Mouse (Mus musculus) R1 (cell line): ENCODE results near the gene Lgals12.
A peak's percentile ranks its signal among the peaks of the same experiment; 100 is the strongest.

Source experiments
- DNase-seq: peaks from one replicate; pipeline ENCODE4 v3.0.0-alpha.2; 2018; ENCODE audit warnings: low read depth, low spot score

The Lgals12 gene

GRCm38 (mm10) chr19:7583599-7583998 is 23.4 kb downstream of the Lgals12 start:
- peak; percentile 96 for DNase-seq

- peak; percentile 99 for DNase-seq
Measured at GRCm38 (mm10) chr19:7583101-7583500, 23.9 kb downstream of the Lgals12 start.

GRCm38 (mm10) chr19:7581042-7581441 is 26.0 kb downstream of the Lgals12 start:
- DNase-seq: peak; percentile 86

- DNase-seq: no peak
Measured at GRCm38 (mm10) chr19:7577710-7578109, 29.3 kb downstream of the Lgals12 start.

GRCm38 (mm10) chr19:7576180-7576579 is 30.8 kb downstream of the Lgals12 start:
- DNase-seq: no peak

- no peak for DNase-seq
Measured at GRCm38 (mm10) chr19:7569650-7570049, 37.3 kb downstream of the Lgals12 start.

- DNase-seq: no peak
Measured at GRCm38 (mm10) chr19:7568364-7568763, 38.6 kb downstream of the Lgals12 start.

- DNase-seq: no peak
Measured at GRCm38 (mm10) chr19:7566826-7567225, 40.2 kb downstream of the Lgals12 start.

- DNase-seq: no peak
Measured at GRCm38 (mm10) chr19:7564457-7564856, 42.5 kb downstream of the Lgals12 start.

GRCm38 (mm10) chr19:7563676-7564075 is 43.3 kb downstream of the Lgals12 start:
- no peak for DNase-seq

GRCm38 (mm10) chr19:7562601-7563129 is 44.3 kb downstream of the Lgals12 start:
- no peak for DNase-seq

- no peak for DNase-seq
Measured at GRCm38 (mm10) chr19:7561456-7561855, 45.5 kb downstream of the Lgals12 start.

GRCm38 (mm10) chr19:7559986-7560385 is 47.0 kb downstream of the Lgals12 start:
- no peak for DNase-seq

- DNase-seq: no peak
Measured at GRCm38 (mm10) chr19:7558675-7559074, 48.3 kb downstream of the Lgals12 start.

GRCm38 (mm10) chr19:7557844-7558243 is 49.1 kb downstream of the Lgals12 start:
- DNase-seq: no peak

GRCm38 (mm10) chr19:7557328-7557822 is 49.6 kb downstream of the Lgals12 start, which contains the start of gene Pla2g16:
TSS of gene Pla2g16 (plus strand) at chr19:7557459.
- peak; percentile 80 for DNase-seq

- no peak for DNase-seq
Measured at GRCm38 (mm10) chr19:7556641-7557040, 50.4 kb downstream of the Lgals12 start.

GRCm38 (mm10) chr19:7554881-7555280 is 52.1 kb downstream of the Lgals12 start:
- DNase-seq: no peak

GRCm38 (mm10) chr19:7553441-7553840 is 53.6 kb downstream of the Lgals12 start:
- no peak for DNase-seq

GRCm38 (mm10) chr19:7552301-7552673 is 54.7 kb downstream of the Lgals12 start:
- DNase-seq: no peak

- DNase-seq: peak; percentile 13
Measured at GRCm38 (mm10) chr19:7551550-7552300, 55.3 kb downstream of the Lgals12 start.

- DNase-seq: no peak
Measured at GRCm38 (mm10) chr19:7548924-7549323, 58.1 kb downstream of the Lgals12 start.
